Mouse (Mus musculus) CD4-positive, CD25-positive, alpha-beta regulatory T cell, adult 4 months (primary cell): ENCODE results near the gene Col12a1. TPM values are rescaled to one million over a fixed set of nuclear protein-coding genes. Genes with fewer than 3 reads are reported as not detected.
A peak's percentile ranks its signal among the peaks of the same experiment; 100 is the strongest.

Experiments
- ATAC-seq: one replicate; pipeline ENCODE4 v1.8.0; 2017
- polyA plus RNA-seq, 2 experiments: library from polyadenylated mRNA; unstranded; fragments of 100-300 nt; shearing (Covaris generic); gene quantifications; one replicate each; pipeline ENCODE4 v1.2.1; 2017

The Col12a1 gene
- polyA plus RNA-seq = not detected

GRCm38 (mm10) chr9:79718481-79719370, at the start of gene Col12a1:
Gene Col12a1 (minus strand): TSS chr9:79718831.
- no peak for ATAC-seq

- ATAC-seq = no peak
Measured at GRCm38 (mm10) chr9:79766991-79767545, 48.4 kb upstream of the Col12a1 start.

GRCm38 (mm10) chr9:79765329-79765728, 46.7 kb upstream of the Col12a1 start:
- ATAC-seq = no peak

- no peak for ATAC-seq
Measured at GRCm38 (mm10) chr9:79762519-79762918, 43.9 kb upstream of the Col12a1 start.

- peak; percentile 24 for ATAC-seq
Measured at GRCm38 (mm10) chr9:79760076-79760475, 41.4 kb upstream of the Col12a1 start.

GRCm38 (mm10) chr9:79759385-79760005, 40.9 kb upstream of the Col12a1 start, which contains the start of gene Cox7a2:
Gene Cox7a2 (minus strand): TSS chr9:79759878.
- peak; percentile 98 for ATAC-seq

- no peak for ATAC-seq
Measured at GRCm38 (mm10) chr9:79755311-79755710, 36.7 kb upstream of the Col12a1 start.

GRCm38 (mm10) chr9:79751846-79752245, 33.2 kb upstream of the Col12a1 start:
- ATAC-seq = no peak

- no peak for ATAC-seq
Measured at GRCm38 (mm10) chr9:79750709-79751108, 32.1 kb upstream of the Col12a1 start.

GRCm38 (mm10) chr9:79745036-79745435, 26.4 kb upstream of the Col12a1 start:
- ATAC-seq = no peak

GRCm38 (mm10) chr9:79735608-79736007, 17.0 kb upstream of the Col12a1 start:
- no peak for ATAC-seq

GRCm38 (mm10) chr9:79730301-79730700, 11.7 kb upstream of the Col12a1 start:
- ATAC-seq = no peak

- peak; percentile 49 for ATAC-seq
Measured at GRCm38 (mm10) chr9:79723090-79723489, 4.5 kb upstream of the Col12a1 start.

GRCm38 (mm10) chr9:79721056-79721455, 2.4 kb upstream of the Col12a1 start:
- ATAC-seq = no peak

- no peak for ATAC-seq
Measured at GRCm38 (mm10) chr9:79720143-79720542, 1.5 kb upstream of the Col12a1 start.

GRCm38 (mm10) chr9:79719451-79719850, 820 bp upstream of the Col12a1 start:
- no peak for ATAC-seq

GRCm38 (mm10) chr9:79717836-79718475, 675 bp downstream of the Col12a1 start:
- ATAC-seq = no peak

GRCm38 (mm10) chr9:79716909-79717835, 1.5 kb downstream of the Col12a1 start:
- ATAC-seq = peak; percentile 32

GRCm38 (mm10) chr9:79716496-79716895, 2.1 kb downstream of the Col12a1 start:
- ATAC-seq = no peak

- ATAC-seq = no peak
Measured at GRCm38 (mm10) chr9:79714471-79715045, 4.1 kb downstream of the Col12a1 start.

GRCm38 (mm10) chr9:79689771-79690535, 28.7 kb downstream of the Col12a1 start:
- ATAC-seq = no peak
